Mouse (Mus musculus) 416B (cell line): ENCODE measurements around the gene Eps8l3.

ENCODE experiments used
- DNase-seq: peaks from one replicate; pipeline ENCODE4 v3.0.0; 2011; ENCODE audit warnings: low read depth

Eps8l3 gene

GRCm38 (mm10) chr3:107877005-107877404 lies at the start of gene Eps8l3:
TSS of gene Eps8l3 (plus strand) at chr3:107877229.
- DNase-seq: no peak

DNA sequence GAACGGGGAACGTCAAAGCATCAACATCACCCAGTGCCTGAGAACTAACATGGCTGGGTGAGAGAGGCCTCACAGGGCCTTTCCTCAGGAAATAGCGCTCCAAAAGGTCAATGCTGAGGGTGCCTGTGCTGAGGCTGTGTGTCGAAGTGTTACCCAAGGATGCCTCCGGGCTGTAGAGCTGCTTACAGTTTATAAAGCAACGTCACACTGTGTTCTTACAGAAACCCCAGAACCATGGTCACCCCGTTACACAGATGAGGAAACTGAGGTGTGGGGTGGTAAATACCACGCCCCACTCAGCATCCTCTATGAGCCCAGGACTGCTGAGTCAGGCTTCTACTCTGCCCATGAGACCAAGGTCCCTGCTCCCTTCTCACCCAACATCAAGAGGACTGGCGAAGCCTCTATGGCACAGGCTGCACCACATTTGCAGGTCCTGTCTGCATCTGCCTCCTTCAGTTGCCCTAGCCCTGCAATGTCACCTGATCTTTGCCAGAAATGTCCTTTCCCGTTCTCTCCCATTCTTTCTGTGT lies 49.1 kb upstream of the Eps8l3 start:
- DNase-seq: no peak

- DNase-seq: no peak
Observed at GRCm38 (mm10) chr3:107828518-107828917, 48.5 kb upstream of the Eps8l3 start.

GRCm38 (mm10) chr3:107828997-107829396 lies 48.0 kb upstream of the Eps8l3 start:
- DNase-seq: no peak

DNA sequence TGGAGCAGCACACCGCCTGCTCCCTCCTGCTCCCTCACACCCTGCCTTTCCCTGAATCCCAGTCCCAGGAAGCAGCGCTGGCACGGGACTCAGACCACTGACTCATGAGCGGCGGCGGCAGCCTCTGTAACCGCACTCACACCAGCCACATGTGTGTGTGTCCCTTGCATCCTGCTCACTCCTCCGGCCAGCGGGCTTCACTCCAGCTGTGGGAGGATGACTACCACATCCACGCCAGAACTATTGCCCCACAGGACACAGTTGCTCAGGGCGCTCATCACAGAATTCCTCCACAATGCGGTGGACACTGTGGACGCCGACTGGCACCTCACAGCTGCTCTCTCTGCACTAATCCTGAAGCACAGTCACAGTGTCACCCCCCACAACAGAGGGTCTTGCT lies 47.4 kb upstream of the Eps8l3 start:
- DNase-seq: no peak

GRCm38 (mm10) chr3:107831875-107832554 lies 45.0 kb upstream of the Eps8l3 start:
- no peak for DNase-seq

DNA sequence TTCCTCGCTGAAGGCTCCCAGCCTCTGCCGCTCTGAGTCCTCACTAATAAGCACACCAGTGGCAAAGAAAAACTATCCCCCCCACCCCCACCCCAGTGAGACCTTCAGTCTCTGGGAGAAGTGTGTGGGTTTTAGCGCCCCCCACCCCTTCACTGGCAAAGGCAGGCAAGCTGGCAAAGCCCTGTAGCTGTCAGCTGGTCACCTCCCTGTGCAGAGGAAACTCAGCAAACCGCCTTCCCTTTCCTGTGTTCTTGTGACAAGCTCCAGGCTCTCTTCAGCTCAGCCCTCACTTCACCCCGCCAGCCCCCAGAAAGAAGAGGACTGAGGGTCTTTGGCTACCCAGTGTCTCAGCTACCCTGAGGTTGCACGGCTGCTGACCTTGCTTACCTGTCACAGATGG lies 44.4 kb upstream of the Eps8l3 start:
- DNase-seq: peak; percentile 56

GRCm38 (mm10) chr3:107833370-107833769 lies 43.7 kb upstream of the Eps8l3 start:
- peak; percentile 55 for DNase-seq

GRCm38 (mm10) chr3:107833872-107834341 lies 43.1 kb upstream of the Eps8l3 start:
- no peak for DNase-seq

- no peak for DNase-seq
Observed at GRCm38 (mm10) chr3:107835301-107835700, 41.7 kb upstream of the Eps8l3 start.

GRCm38 (mm10) chr3:107839855-107840254 lies 37.2 kb upstream of the Eps8l3 start:
- DNase-seq: no peak

DNA sequence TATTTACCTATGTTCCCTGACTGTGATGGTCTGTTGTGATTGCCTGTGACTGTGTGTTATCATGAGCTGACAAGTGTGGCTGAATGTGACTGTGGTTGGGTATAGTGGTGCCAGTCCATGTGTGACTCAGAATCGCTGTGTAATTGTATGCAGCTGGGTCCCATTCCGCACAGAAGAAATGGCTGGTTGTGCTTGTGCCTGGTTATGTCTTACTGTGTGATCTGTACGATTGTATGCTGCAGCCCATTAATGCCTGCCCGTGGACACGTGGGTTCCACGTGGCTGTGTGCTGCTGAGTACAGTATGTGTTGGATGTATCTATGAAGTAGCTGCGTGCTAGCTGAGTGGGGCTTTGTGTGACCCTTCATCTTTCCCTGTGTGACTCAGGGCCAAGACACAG lies 36.2 kb upstream of the Eps8l3 start:
- DNase-seq: no peak

DNA sequence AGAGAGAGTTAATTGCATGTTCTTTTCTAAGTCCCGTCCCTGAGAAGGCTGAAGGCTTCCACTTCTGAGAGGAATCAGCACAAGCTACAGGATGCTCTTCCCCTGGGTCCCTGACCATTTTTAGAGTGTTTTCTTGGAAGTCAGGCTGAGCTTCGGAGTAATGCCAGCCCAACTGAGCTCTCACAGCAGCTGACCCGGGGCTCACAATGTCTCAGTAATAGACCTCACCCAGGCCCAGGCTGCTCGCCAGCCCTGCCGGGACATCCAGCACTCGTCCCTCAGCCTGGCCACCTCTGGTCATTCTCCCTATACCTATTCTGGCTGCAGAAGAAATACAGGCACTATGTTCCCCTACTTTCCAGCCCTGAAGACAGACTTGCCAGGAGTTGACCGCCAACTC lies 35.7 kb upstream of the Eps8l3 start:
- DNase-seq: no peak

DNA sequence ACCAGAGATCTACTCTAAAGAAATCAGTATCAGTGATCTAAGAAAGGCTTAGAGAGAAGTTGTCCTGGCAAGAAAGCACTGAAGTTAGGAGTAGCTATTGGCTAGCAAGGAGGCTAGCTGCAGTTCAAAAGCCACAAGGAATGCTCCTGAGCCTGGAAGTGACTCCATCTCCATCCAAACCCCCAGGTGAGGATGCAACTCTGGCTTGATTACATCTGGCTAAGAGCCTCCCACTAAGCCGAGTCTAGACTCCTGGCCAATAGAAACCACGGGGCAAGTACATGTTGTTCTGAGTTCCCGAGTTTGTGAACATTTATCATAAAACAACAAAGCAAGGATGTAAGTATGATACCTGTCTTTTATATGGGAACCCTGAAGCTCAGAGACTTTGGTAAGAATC lies 33.6 kb upstream of the Eps8l3 start:
- DNase-seq: no peak

DNA sequence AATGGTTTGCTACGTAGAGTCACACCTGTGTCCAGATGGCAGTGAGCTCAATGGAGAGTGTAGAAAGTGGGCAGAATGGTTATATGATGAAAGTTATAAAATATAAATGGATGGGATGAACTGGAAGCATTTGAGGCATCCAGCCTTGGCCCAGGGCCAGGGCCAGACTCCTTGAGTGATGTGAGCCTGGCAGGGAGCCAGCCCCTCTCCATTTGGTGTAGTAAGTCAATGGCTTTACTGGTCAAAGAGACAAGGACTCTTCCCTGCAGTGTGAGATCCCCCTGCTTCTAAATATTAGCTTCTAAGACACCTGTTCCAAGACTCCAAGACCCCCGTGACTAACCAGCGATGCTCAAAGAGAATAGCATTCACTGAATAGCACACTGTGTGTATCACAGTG lies 33.0 kb upstream of the Eps8l3 start:
- DNase-seq: peak; percentile 56

- DNase-seq: no peak
Observed at GRCm38 (mm10) chr3:107844499-107844898, 32.5 kb upstream of the Eps8l3 start.

GRCm38 (mm10) chr3:107846175-107846574 lies 30.9 kb upstream of the Eps8l3 start:
- DNase-seq: peak; percentile 69

DNA sequence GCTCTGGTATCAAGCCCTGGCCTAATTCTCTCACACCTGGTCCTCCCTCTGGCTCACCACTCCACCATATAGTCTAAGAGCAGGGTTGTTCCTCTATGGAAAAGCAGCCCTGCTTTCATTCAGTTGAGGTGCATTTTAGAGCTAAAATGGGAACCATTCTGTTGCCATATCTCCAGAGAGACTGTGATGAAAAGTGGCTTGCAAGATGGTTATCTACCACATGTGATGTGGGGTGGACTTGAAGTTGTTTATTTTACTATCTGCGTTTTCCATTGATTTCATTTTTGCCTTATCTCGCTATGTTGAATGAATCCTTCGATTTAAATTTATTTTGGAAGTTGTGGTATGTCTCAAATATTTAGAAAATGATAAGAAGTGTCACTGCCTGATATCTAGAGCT lies 30.2 kb upstream of the Eps8l3 start:
- peak; percentile 53 for DNase-seq

DNA sequence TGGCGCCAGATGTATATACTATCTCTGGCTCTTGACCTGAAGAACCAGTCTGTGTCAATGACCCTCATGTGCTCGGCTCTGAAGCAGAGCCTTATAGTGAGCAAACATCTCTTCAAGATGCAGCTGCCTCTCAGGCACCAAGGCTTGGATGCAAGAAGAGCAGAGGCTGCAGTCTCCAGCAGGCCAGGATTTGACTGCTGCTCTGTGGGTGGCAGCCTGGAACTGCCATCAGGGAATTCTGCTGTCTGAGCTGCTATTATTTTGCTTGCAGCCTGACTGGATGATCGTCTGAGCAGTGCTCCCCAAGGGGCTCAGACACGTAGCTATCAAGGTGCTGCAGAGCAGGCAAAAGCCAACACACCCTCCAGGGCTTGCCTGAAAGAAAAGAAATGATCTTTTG lies 28.9 kb upstream of the Eps8l3 start:
- DNase-seq: no peak

DNA sequence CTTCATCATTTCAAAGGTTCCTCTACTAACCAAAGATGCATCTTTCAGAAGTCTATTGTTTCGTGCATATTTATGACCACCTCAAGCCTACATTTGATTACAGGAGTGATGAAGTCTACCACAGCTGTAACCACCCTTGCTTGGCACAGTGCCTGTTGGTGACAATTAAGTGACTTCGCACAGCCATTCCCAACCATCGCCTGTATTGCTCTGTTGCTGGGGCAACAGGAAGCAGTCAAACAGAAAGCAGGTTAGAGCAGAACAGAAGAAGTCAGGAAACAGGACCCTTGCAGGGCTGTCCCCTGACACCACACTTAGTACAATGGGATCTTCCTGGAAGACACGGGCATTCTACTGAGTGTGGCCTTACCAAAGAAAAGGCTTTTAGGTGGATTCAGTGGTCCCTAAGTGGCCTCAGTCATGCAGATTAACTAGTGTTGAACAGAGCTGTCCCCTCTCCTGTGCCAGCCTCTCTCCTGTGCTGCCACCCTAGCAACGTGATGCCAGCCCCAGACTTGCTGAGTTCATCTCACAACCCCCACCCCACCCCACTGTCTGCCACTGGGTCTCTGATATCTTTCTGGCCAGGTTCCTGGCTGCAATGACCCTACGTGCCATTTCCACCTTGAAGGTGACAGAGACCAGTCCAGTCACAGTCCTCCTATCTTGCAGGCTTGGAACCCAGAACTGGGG lies 27.9 kb upstream of the Eps8l3 start:
- peak; percentile 71 for DNase-seq

GRCm38 (mm10) chr3:107849693-107850031 lies 27.4 kb upstream of the Eps8l3 start:
- peak; percentile 67 for DNase-seq

- no peak for DNase-seq
Observed at GRCm38 (mm10) chr3:107850418-107851031, 26.5 kb upstream of the Eps8l3 start.

DNA sequence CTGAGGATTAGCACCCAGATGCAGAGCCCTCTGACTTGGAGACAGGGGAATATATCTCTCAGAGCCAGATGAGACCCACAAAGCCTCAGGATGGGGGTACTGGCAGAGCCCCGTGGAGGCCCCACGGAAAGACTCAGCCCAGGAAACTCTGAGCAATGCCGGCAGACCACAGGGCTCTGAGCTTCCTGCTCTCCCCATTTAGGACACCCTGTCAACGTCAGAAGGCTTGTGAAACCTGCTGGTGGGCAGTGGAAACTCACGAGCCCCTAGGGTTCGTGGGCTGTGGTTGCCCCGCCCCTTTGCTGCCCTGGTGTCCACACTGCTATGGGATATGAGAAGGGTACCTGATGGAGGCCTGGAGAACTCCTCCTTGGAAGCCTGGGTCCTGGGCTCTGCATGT lies 24.2 kb upstream of the Eps8l3 start:
- DNase-seq: peak; percentile 79
